Mouse (Mus musculus) kidney, postnatal 10 days (tissue): ENCODE data around the gene Stxbp1.

Experiments used
- DNase-seq: peaks from one replicate; pipeline ENCODE4 v3.0.0; 2021; ENCODE audit warnings: mixed read lengths

Stxbp1 gene

GRCm38 (mm10) chr2:32838147-32838884 lies 8.7 kb downstream of the Stxbp1 start:
- DNase-seq, result no peak

- DNase-seq, result no peak
These were observed 11.5 kb downstream of the Stxbp1 start for GRCm38 (mm10) chr2:32835588-32835987.

- peak; percentile 83 for DNase-seq
These were observed 12.5 kb downstream of the Stxbp1 start for GRCm38 (mm10) chr2:32834496-32834895.

DNA sequence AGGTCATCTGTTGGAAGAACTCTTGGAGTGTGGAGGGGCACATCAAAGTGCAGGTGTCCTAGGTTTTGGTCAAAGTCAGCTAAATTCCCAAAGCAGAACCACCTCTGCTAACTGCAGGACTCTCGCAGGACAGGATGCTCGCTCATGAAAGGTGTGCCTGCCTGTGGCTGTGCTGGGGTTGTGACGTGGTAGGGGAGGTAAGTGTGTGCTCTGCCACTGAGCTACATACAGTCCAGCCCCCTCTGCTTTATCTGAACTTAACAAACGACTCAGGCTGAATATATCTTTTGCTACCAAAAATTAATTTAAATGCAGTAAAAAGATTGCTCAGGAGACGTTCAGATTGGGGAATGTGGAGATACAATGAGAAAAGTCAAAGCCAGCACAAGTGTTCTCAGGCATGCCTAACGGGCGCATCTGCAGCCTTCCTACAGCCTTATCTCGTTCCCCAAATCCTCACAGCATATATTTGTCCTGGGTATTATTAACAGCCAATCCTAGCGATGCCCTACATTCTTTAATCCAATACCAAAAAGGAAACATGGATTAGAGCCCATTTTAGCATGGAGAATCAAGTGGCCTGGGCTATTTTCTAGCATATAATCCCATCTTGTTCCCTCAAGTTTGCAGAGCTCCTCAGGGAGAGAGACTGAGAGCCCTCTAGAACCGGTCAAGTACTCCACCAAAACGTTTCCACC lies 17.9 kb downstream of the Stxbp1 start:
- no peak for DNase-seq

DNA sequence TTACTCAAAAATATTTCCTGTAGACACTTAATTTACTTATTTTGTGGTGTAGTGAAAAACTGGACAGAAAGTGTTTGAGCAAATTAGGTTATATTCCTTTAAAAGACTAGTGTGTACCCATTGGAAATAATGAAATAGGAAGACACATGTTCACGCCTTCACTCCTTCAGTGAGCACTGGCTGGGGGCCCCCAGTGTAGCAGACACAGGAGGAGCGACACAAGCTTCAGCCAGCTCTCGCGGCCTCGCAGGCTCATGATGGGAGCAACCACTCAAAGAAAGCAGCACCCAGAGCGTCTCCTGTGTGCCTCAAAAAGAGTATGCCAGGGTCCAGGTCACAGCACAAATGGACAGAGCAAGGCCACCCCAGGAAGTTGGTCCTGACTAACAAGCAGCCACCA lies 21.2 kb downstream of the Stxbp1 start:
- DNase-seq, result no peak

DNA sequence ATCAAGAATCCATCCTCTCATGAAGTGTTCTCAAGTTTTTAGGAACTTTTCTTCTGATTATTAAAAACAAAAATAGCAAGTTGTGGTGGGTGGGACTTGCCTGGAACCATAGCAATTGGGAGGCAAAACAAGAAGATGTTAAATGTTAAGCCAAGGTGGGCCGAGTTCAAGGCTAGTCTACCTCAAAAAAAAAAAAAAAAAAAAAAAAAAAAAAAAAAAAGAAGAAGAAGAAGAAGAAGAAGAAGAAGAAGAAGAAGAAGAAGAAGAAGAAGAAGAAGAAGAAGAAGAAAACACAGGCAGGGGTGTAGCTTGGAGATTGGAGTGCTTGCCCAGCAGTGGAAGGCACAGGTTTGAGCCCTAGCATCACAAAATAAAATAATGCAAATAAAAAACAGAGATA lies 22.3 kb downstream of the Stxbp1 start:
- no peak for DNase-seq

GRCm38 (mm10) chr2:32824181-32824580 lies 22.9 kb downstream of the Stxbp1 start:
- peak; percentile 38 for DNase-seq

GRCm38 (mm10) chr2:32823579-32824154 lies 23.4 kb downstream of the Stxbp1 start:
- DNase-seq, result no peak

DNA sequence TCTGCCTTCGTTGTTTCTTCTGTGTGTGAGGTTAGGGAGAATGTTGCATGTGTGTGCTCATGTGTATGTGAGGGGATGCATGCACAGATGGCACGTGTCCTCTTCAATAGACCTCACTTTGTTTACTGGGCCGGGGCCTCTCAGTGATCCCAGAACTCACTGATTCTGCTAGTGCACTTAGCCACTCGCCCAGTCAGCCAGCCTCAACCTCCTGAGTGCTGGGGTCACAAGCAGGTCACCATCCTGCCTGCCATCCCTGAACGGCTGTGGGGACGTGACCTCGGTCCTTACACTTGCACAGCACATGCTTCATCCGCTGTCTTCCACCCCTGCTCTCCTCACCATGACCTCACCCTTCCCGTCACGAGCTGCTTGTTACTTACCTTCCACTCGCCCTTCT lies 23.9 kb downstream of the Stxbp1 start:
- DNase-seq, result no peak

GRCm38 (mm10) chr2:32822643-32823042 lies 24.4 kb downstream of the Stxbp1 start:
- no peak for DNase-seq

DNA sequence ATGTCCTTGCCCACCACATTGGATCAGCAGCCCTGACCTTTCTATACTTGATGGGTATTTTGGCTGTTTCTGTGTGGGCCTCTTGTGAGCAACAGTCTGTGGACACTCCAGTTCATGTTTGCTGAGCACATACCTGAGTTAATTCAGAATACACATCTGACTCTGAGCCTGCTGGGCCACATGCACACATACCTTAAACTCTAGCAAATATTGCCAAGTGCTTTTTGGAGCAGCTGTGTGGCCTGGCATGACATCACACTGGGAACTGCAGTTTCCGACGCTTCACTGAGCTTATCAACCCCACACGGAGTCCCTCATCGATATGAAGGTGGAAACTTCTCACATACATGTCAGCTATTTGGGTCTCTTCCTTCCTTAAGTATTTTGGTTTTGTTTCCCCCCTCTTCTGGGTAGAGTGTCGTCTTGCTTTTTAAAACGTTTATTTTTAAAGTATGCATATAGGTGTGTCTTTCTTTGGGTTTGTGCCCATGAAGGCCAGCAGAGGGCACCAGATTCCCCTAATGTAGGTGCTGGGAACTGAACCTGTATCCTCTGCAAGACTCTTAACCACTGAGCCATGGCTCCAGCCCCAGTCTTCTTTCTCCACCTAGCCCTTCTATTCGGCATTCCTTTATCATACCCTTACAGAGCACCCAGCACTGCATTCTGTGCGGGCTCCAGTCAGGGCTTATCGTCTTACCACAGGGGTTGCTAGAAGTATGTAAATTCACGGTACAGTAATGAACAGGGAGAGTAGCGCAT lies 25.8 kb downstream of the Stxbp1 start:
- DNase-seq, result peak; percentile 66

DNA sequence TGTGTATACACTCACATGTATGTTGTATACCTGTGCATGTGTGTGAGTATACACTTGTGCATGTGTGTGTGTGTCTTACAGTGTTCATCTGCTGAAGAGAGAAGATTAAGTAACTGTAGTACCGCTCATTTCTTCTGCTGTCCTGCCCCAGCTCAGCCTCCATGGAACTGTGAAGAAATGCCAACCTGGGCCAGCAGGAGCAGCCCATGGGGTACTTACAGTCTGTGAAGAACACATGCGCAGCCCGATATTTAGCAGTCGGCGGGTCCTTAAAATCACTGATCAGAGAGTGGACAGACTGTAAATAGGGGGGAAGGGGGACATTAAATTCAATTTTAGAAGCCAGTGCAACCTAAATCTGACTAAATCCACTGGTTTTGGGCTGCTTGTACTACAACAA lies 28.8 kb downstream of the Stxbp1 start:
- no peak for DNase-seq

GRCm38 (mm10) chr2:32817589-32817988 lies 29.5 kb downstream of the Stxbp1 start:
- DNase-seq, result no peak

DNA sequence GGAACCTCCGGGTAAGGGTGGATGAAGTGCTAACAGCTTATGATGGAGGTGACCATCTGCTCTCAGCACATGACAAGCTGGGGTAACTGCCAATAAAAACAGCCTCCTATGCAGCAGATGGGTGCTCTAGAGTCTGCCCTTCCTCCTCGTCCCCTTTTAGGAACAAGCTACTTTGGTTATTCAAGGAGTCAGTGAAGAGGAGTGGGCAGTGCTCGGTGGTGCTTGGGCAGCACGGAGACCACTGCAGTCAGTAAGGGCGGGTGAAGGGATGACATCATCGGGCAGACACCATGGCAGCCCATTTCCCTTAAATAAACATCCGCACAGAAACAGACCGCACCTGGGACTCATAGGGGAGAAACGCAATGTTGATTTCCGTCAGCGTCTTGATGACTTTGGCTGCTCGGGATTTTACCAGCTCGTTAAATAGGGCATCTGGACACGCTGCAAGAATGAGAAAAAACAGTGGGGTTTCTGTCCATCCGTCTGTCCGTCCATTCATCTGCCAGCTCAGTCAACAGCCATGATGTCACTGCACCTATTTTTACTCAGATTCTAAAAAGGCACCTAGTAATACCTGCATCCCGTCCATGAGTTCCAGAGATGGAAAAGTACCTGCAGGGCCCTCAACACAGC lies 30.0 kb downstream of the Stxbp1 start:
- DNase-seq, result no peak

DNA sequence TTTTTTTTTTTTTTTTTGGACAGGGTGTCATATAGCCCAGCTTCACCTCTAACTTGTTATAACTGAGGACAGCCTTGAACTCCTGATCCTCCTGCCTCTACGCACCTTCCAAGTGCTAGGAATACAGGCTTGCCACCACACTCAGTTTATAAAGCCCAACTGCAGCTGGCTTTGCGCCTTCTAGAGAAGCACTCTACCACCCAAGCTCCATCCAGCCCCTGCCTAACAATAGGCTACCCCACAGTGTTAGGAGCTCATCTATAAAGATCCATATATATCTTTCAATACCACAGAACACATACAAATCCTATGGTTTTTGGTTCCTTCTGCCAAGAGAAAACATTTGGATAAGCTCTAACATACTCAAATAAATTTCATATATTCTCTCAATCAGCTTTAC lies 30.5 kb downstream of the Stxbp1 start:
- DNase-seq, result no peak

GRCm38 (mm10) chr2:32811959-32812358 lies 35.1 kb downstream of the Stxbp1 start:
- DNase-seq, result no peak

GRCm38 (mm10) chr2:32808816-32809566 lies 38.1 kb downstream of the Stxbp1 start:
- no peak for DNase-seq

DNA sequence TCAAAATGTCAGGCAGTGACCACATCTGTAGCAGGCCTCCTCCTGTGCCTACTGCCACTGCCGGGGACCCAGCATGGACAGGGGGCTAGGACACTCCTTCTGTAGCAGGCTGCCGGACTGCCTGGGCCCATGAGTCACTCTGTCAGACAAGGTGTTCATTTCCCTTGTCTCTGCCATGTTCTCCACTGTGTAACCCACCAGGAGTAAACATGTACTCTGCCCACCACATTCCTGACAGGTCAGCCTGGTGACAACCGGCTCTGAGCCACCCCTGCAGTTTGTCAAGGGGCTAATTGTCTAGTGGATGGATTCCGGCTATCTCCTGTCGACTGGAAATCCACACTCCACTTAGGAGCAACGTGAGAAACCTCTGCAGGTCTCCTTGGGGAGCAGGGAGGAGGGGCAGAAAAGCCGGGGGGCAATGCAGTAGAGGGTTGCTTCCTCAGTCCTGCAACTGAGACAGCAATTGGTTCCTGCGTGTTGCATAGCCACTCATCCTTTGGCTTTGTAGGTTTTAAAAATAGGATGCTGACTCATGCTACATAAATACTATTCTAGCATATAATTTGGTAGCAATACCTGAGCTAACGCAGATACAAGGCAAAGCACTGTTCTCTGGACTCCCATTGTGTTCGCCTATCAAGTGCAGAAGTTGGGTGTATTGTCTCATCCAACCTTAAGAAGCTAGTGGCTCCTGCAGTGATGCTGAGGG lies 48.6 kb downstream of the Stxbp1 start:
- no peak for DNase-seq

DNA sequence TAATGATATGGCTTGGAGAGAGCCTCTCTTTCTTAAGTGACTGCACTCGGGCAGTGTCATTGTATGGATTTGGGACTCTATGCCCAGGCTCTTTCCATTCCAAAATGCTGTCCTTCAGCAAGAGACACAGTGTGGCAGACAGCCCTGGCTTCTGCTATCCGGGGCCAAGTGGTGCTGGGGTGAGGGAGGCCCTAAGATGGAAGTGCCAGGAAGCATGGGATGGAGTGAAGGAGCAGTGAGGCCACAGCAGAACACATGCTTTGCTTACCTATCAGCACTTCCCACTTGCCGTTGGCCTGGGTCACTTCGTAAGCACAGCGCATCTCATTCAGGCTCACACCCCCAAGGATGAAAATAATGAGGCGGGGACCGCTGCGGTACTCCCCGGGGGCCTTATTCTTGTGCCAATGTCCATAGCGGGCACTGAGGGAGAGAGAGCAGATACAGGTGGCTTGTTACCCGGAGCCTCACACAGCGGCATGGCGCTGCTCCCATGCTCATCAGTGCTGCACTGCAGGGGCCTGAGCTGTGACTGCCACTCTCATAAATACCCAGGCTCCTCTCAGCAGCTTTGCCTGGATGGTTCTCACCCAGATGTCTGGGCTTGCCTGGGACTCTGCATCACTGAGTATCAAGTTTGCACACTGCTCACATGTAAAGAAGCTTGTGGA lies 51.2 kb downstream of the Stxbp1 start:
- no peak for DNase-seq

DNA sequence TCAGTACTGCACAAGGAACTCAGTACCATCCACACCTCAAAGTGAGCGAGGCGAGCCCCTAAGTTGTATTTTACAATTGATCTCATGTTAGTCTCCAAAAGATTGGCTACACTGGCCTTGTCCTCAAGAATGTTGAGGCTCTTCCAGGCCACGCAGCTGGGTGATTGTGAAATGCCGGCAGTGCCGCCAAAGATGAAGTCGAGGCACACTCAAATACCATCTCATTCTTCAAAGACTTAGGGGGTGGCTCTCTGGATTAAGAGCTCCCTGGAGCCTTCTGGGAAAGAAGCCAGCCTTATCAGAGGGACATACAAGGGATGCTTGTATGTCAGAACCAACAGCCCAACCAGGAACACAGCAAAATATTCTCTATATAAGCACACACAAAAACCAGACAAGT lies 55.7 kb downstream of the Stxbp1 start:
- DNase-seq, result peak; percentile 54

GRCm38 (mm10) chr2:32788581-32788980 lies 58.5 kb downstream of the Stxbp1 start:
- DNase-seq, result no peak
